Mouse (Mus musculus): Measurements from ENCODE around the gene Pou5f1.

Gene Pou5f1

DNA sequence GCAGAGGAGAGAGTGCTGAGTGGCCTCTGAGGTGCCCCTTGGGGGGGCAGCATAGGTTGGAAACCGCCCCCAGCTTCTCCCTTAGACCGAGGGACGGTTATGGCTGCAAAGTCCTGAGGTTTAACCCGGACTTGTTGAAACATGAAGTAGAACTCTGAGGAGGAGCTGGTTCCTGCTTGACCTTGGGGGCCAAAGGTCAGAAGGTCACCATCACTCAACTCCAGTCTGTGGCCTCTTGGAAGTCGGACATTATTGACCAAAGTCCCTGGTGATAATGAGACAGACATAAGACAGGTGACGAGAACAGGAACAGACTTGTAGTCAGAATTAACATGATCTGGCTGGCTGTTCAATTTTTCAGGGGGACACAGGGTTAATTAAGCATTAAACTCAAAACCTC, 8.9 kb downstream of the Pou5f1 start:
- no peak for DNase-seq

DNA sequence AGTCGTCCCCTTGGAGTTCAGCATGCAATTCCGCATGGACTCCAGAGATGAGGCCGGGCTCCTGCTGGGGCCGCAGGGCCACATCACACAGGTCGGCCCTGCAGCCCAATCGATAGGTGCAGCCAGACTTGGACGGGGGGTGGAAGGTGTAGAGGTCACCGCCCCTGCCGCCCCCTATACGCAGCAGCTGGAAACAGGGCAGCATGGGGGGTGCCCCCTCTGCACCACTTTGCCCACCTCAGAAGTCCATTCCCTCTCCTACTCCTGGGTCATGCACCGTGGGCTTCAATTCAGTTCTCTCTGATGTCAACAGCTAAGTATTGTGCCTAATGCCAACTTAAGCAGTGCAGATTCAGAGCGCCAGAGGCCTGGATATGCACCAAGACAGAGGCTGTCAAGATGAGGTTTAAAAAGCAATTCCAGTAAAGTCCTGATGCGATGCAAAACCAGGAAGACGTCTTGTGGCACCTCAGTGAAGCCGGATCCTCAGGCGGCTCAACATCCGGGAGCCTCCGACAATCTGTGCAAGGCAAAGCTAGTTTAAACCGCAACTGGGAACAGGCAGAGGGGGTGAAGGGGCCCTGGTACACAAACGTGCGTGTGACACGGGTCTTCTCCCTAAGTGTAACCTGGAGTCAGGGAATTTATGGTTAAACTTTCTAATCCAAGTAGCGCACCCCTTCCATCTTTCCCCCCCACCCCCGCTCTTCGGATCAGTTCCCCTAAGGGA, 10.3 kb downstream of the Pou5f1 start:
- DNase-seq: no peak

DNA sequence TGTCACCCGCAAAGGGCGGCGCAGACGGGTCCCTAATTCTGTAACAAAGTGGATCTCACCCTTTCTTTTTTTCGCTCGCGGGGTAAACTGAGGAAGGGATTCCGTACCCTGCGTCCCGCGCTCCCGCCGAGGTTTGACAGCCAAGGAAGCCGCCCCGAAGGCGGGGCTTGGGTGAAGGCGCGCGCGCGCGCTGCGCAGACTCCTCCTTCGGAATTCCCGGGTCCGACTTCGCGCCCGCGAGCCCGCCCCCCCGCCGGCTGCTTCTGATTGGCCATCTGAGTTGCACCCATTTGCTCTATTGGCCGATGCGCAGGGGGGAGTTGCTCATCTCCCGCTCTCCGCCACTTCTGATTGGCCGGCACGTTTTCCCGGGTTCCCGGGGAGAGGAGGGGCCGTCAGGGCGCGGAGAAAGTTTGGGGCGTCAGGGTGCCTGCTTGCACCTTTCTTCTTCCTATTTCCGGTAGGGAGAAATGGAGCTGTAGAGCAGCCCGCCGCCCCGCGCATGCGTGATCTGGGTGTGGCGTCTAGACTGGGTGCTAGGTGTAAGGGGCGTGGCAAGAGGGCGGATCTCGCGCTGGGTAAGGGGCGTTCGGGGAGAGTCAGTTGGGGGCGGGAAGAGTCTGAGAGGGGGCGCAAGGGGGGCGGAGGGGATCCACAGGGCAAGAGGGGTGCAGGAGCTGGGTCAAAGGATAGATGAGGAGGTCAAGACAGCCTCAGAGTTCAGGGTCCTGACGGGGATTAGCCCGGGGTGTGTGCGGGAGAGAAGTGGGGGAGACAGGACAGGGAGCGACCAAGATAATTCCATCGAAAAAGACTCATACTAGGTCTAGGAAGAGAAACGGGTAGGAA, 11.1 kb downstream of the Pou5f1 start, which contains the start of the genes Tcf19 and Cchcr1:
Gene Tcf19 (minus strand): TSS at position 173 of the 849 bp plus-strand sequence.
Gene Cchcr1 (plus strand): TSS at position 449 of the 849 bp plus-strand sequence.
- DNase-seq: peak; percentile 97

DNA sequence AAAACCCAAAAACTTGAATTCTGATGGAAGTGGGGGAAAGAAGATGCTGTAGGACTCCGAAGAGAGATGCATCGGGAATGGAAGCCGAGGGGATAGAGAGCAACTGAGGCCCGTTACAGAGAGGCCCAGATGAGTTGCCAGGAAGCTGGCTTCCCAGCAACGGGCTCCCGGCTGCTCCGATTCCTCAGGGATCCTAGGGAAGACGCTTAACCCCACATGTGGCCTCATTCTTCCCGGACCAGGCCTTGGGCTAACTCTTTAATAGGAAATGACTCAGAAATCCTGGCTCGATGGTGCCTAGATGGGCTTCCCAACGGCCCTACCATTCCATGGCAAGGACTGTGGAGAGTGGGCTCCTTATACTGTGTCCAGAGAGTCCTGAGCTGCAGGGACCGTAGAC, 11.7 kb downstream of the Pou5f1 start:
- no peak for DNase-seq

DNA sequence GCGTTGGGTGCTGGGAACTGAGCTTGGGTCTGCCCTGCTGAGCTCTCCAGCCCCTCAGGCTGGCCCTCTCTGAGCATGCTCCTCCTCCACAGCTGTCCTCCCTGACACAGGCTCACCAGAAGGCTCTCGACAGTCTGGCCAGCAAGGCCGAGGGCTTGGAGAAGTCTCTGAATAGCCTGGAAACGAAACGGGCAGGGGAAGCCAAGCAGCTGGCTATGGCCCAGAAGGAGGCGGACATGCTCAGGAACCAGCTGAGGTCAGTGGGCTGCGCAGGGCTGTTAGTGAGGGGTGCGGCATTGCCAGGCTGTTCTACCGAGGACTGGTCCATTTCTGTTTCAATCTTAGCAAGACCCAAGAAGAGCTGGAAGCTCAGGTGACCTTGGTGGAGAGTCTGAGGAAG, 18.5 kb downstream of the Pou5f1 start:
- no peak for DNase-seq

DNA sequence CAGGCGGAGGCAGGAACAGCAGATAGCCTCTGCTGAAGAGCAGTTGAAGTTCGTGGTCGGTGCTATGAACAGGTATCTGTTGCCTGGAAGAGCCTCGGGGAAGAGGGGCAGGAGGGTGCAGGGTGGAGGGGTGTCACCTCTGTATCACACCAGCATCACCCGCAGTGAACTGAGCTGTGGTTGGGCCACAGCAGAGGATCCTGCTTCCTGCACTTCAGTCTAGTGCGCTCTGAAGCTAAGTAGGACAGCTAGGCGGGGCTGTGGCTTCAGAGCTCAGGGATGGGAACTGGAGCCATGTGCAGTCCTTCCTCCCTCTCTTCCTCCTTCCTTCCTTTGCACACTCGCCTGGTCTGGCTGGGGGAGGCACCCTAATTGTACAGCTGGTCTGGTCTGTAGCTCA, 20.8 kb downstream of the Pou5f1 start:
- no peak for DNase-seq

DNA sequence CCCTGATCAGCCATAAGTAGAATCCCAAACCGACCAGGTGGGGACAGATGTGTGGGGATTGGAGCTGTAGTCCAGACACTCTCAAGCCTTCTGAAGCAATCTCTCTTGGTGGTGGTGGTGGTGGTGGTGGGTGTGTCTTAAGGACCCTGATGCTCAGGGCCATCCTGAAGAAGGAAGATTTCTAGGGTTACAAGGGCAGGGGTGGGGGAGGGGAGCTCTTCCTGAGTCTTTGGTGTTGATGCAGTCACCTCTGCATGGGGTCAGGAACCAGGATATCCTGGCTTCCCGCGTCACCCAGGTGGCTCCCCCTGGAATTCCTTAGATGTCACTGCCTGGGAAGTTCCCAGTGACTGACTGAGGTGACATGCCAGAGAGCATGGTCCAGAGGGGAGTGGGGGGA, 26.5 kb downstream of the Pou5f1 start:
- no peak for DNase-seq

DNA sequence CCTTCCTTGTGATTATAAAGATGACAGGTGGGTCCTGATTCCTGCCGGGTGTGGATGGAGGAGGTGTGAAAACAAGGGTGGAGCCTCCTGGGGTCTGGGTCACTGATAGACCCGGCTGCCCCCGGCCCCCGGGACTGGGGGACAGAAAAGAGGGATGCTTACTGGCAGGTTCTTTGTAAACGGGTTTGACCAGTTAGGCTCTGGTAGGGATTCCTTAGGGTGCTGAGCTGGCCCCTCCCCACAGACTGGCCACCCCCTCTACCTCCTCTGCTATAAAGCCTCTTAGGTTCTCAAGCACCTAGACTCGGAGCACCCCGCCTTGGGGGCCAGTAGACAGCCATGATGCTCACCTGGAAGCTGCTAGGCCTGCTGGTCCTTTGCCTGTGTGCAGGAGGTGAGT, 27.1 kb downstream of the Pou5f1 start, which contains the start of gene Psors1c2:
Gene Psors1c2 (plus strand): TSS at position 301 of the 400 bp plus-strand sequence.
- DNase-seq: no peak

DNA sequence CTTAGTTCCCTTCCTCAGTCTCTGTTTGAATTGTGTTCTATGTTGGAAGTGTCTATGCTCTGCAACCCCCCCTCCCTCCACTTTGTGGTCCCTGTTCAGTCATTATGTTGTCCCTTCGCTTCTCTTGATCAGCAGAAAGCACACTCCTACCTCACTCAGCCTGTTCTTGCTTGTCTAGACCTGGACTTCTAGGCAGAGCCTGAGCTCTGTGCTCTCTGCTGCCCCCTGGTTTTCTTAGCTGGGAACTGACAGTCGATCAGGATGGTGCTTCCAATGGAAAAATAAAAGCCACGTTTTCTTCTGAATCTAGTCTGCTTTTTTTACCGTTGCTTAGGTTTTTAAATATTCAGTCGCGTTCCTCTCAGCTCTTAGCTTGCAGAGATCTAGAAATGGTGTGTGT, 28.5 kb downstream of the Pou5f1 start:
- peak; percentile 79 for DNase-seq

DNA sequence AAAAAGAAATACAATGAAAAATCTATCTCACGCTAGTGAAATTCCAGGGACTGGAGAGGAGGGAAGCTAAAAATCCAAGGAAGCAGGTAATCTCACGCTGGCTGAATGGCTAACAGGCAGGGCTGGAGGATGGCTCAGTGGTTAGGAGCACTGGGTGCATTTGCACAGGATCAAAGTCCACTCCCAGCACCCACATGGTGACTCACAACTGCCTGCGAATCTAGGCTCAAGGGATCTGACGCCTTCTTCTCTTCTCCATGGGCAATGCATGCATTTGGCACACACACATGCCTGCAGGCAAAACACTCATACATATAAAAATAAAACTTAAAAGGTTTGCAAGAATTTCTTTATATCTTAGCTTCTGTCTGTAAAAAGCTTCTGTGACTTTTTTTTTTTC, 31.6 kb downstream of the Pou5f1 start:
- DNase-seq: peak; percentile 69

DNA sequence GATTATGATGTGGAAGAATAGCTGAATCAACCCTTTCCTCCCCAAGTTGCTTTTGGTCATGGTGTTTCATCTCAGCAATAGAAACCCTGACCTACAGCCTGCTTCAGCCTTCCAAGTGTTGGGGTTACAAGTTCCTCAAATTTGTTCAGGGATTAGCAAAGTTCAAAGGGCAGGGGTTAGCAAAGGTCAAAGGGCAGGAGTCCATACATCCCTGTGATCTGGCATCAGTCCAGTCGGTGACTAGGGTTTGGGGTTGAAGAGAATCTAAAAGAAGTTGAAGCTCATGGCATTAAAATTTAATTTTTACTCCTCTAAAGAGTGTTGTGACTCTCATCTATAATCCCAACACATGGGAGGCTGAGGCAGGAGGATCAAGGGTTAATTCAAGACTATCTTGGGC, 32.7 kb downstream of the Pou5f1 start:
- DNase-seq: no peak

DNA sequence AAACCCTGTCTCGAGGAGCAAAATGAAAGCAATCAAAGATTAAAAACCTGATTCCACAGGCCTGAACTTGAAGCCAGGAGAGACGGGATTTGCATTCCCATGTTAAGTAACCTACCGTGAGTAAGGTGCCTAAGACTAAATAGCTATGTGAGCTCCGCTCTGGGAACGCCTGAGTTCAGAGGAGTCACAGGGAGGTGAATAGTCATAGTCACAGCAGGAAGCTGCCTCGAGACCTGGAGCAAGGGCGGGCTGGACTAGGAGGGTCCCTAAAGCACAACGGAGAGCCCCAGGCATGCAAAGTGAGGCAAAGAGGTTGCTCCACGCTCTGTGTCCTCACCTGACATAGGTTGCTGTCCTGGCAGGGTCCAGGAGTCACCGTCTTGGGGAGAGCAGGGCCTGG, 33.7 kb downstream of the Pou5f1 start:
- DNase-seq: no peak

DNA sequence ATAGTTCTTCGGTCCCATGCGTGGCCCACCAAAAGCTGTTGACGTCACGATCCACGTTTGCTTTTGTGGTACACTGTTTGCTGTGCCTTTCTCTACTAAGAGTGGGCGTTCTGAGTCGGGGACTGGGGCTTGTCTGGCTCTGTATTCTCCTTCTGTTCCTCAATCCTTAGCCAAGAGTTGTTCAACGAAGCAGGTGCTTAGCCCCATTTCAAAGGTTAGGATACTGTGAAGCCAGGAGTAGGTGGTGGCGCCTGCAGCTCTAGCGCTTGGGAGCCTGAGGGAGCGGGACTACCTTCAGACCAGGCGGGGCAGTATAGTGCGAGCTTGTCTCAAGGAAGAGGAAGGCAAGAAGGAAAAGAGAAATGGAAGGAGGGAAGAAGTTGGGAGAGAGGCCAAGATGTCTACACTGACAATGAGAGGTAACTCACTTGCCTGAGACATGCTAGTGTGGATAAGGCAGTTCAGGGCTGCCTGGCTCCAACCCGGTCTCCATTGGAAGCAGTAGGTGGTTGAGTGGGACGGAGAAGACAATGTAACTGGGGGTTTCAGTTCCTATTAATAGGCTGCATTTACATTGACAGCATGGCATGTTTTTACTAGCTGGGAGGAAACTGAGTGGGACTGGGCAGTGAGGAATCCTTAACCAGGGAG, 37.1 kb downstream of the Pou5f1 start:
- DNase-seq: peak; percentile 23

DNA sequence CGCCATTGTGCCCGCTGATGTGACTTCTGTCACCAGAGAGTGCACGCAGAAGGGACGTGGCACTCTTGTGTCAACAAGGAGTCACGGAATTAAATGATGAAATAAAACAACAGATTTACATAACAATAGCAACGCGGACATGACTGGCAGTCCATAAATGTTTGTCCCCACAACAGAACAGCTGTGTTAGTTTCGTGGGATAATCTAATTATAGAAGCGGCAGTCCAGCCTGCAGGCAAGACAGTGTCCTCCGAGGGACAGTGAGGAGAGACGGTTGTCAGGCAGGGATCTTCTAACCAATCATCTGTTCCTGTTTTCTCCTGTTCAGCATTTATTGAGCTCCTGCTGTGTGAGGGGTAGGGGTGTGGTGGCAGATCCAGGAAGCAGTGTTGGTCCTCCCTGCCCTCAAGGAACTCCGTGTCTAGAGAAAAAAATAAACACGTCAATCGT, 37.6 kb downstream of the Pou5f1 start:
- DNase-seq: no peak

DNA sequence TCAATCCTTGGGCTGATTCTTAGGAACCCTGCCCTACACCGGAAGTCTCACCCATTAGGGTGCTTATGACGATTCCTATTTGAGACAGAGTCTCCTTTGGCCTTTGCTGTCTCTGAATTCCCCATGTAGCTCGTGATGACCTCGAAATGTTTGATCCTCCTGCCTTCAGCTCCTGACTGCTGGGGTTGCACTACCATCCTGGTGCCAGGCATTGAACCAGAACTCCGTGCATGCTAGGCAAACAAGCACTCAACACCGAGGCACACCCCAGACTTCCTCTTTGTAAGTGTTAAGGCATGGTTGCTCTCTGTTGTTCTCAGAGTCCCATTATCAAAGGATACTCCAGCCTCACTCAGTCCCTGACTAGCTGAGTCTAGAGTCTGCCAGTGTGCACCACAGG, 38.2 kb downstream of the Pou5f1 start:
- DNase-seq: no peak

DNA sequence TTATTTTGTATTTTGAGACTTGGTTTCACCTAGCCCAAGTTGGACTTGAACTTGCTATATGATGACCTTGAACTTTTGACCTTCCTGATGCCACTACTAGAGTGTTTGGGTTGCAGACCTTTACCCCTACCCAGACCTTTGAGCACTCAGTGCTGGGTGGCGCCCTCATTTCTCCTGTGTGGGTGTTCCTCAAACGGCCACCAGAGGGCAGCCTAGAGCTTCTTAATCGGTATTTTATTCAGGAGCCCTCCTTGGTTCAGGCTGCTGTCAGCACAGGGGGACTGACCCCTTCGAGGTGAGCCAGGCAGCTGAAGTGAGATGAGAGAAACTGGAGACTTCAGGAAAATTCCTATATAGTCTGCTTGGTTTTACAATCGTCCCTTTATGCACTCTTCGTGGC, 38.9 kb downstream of the Pou5f1 start:
- no peak for DNase-seq

DNA sequence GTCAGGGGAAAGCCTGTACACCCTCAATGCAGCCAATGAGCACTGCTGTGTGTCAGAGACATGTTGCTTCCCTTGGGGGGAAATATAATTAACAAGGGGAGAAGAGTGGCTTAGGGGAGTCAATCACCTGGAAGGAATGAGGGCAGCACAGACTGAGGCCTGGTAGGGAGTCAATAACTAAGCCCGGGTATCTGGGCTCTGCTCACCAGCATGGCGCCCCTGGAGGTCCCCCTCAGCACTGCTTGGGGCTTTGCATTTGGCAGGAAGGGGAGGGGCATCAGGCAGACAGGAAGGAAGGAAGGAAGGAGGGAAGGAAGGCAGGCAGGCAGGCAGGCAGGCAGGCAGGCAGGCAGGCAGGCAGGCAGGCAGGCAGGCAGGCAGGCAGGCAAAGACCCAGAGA, 41.6 kb downstream of the Pou5f1 start:
- no peak for DNase-seq

DNA sequence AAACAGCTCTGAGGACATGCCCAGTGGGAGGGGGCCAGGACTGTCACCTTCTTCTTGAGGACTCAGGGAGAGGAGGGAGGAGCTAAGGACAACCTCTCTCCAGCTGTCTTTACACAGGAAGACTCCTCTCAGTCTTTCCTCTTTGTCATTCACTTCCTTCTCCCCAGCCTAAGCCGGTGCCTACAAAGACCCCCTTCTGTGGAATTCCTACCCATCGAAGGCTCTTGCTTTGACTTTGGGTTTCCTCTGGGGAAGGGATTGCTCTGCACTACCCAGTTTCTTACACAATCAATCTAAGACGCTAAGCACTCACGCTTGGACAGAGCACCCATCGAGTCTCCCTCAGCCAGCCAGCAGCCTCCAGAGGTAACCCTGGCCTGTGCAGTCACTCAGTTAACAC, 42.8 kb downstream of the Pou5f1 start:
- DNase-seq: no peak

DNA sequence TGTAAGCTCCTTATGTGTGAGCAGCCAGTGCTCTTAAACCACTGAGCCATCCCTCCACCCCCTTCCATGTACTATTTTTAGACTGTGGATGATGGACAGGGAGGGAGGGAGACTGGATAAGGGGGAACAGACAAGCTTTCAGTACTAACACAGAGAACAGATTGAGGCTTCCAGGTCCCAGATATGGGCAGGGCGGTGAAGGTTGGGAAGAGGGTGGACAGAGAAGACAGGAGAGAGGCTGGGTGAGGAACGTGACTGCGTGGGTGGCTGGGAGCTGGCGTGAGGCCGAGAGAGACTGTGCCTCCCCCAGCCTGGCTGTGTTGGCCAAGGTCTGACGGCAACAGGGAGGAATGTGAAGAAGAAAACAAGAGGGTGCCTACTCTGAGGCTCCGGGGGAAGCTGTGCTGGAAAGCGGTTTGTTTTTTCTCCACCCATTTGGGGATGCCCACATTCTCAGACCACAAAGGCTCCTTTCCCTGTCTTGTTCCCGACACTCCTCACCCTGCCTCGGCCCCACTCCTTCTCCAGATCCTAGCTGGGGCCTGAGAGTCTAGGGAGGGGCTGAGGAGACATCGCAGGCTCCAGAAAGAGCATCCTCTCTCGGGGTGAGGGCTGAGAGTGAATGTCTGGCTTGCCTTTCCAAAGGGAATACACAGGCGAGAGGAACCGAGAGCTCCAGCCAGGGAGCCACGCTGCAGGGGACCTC, 43.8 kb downstream of the Pou5f1 start:
- DNase-seq: peak; percentile 89

DNA sequence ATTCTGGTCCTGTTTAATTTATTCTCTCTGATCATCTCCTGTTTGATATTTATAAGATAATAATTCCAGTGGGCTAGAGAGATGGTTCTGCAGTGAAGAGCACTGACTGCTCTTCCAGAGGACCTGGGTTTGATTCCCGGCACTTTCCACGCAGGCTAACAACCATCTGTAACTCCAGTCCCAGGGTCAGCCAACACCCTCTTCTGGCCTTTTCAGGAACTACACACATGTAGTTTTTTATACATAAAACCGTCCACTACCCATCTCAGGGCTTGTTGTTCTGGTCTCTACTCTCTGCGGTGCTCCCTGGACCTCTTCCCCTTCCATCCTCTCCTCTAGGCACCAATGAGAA, 44.3 kb downstream of the Pou5f1 start:
- DNase-seq: no peak

DNA sequence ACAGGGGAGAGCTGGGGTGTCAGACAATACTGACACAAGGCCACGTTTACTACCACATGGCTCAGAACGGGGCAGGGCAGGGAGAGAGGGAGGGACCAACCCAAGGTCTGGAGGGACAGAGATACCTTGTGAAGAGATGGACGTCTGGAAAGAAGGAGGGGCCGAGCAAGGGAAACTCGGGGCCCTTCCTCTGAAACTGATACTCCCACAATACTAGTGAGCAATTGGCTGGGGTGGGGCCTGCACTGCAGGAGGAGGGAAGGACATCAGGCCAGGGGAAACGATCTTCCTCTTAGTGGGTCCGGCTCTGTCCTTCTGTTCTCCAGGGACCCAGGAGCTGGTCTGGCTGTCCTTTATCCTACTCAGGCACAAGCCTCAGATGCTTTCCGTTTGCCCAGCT, 45.1 kb downstream of the Pou5f1 start:
- DNase-seq: no peak

DNA sequence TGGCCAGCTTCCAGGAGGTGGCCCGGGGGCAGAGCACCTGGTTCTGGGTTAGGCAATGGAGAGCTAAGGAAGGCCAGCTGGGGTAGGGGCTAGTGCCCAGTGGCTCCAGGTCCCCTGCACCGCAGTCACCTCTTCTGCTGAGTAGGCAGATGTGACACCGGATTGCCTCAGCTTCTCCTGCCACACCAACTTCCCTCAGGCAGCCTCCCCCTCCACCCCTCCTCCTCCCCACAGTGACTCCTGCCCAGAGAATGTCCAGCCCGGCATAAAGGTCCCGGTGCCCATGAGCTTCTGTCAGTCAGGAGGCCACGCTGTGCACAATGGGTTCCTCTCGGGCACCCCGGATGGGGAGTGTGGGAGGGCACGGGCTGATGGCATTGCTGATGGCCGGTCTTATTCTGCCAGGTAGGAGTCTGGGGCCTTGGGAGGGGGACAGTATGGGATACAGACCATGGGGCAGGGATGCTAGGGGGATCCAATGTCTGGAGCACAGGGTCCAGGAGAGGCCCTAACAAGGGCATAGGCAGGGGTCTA, 46.1 kb downstream of the Pou5f1 start, which contains the start of gene Cdsn:
Gene Cdsn (plus strand): TSS at position 248 of the 534 bp plus-strand sequence.
- no peak for DNase-seq

DNA sequence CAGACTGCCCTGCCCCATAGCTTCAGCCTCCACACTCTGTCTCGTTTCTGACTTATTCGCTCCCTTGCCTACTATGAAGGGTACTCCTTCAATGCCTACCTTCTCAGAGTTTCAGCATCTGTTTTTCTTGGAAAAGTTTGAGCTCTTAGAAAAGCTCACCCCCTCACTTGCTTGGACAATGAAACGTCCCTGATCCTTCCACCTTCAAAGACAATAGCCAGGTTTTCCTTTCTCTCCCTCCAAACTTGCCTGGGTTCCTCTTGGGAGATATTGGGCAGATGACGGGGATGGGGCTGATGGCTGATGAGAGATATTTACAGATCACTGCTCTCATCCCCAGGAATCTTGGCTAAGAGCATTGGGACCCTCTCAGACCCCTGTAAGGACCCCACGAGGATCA, 48.5 kb downstream of the Pou5f1 start:
- no peak for DNase-seq
